Mouse (Mus musculus) liver, adult 2 months (tissue): ENCODE data around the gene 4921536K21Rik.

Experiments
- CTCF ChIP-seq: fragments of 200-500 bp; IDR thresholded peaks from 2 replicates; pipeline ENCODE4 v1.5.1; 2011; ENCODE audit warnings: low read depth, low read length, control low read depth
- POLR2A ChIP-seq: fragments of 200-500 bp; IDR thresholded peaks from 2 replicates; pipeline ENCODE4 v1.6.1; 2011; ENCODE audit warnings: low read length, control low read depth; ENCODE audit not compliant: insufficient read depth; ENCODE audit errors: extremely low read depth

- TF ChIP-seq POLR2A: no peak
- TF ChIP-seq CTCF: no peak
Observed at GRCm38 (mm10) chr11:3903046-3903445, 8.1 kb upstream of the 4921536K21Rik start.
